In genomic region chr4:136860022-136860421, GRCm38 (mm10) we compare ENCODE assay signal across 19 mouse cellular contexts. TPM values are rescaled to one million over a fixed set of nuclear protein-coding genes. Genes with fewer than 3 reads are reported as not detected.
DNase-seq lines count a peak whose midpoint lies in the region; ATAC-seq and TF ChIP-seq lines count a peak whose summit lies in the region.
"Had no signal": no experiment of that assay in that cellular context is flagged by ENCODE, and none has a peak within 500 bp of the region (broad histone marks: within the 10 kb centered on the region; RNA-seq: fewer than 3 reads in every experiment).

No protein-coding gene starts in this region.

- ATAC-seq in hindbrain, postnatal 0 days: no peak
- ATAC-seq in hindbrain, embryonic 11.5 days (ENCODE audit: low FRiP score): no peak
- no peak for ATAC-seq in midbrain, embryonic 11.5 days (ENCODE audit: low FRiP score)
- ATAC-seq in G1E (ENCODE audit: extremely low read depth, insufficient number of reproducible peaks, low FRiP score, poor library complexity, severe bottlenecking): no peak
- ATAC-seq: forebrain, embryonic 16.5 days; intestine, embryonic 15.5 days; midbrain, embryonic 16.5 days had no signal

- no peak overlapping the region for H3K4me2 ChIP-seq in hindbrain, postnatal 0 days (ENCODE audit: low read depth, low read length)
- H3K4me2 ChIP-seq in hindbrain, embryonic 11.5 days (replicated peaks; ENCODE audit: low read depth, low read length): no peak overlapping the region
- no peak overlapping the region for H3K4me2 ChIP-seq in midbrain, embryonic 11.5 days
- H3K4me2 ChIP-seq: embryonic facial prominence, embryonic 15.5 days; intestine, embryonic 15.5 days; neural tube, embryonic 12.5 days had no signal

- 0 out of 2 replicates have a peak, but pooled peaks cover 3% of the 10 kb centered on the region for H3K4me1 ChIP-seq in hindbrain, postnatal 0 days (ENCODE audit: insufficient read depth, low read length)
- H3K4me1 ChIP-seq in hindbrain, embryonic 11.5 days (replicated peaks; ENCODE audit: control insufficient read depth, insufficient read depth, low read length): peaks cover 17% of the 10 kb centered on the region
- H3K4me1 ChIP-seq in midbrain, embryonic 10.5 days: peaks cover 90% of the 10 kb centered on the region
- peaks cover 42% of the 10 kb centered on the region for H3K4me1 ChIP-seq in midbrain, embryonic 11.5 days (ENCODE audit: control insufficient read depth, insufficient read depth, low read length)
- no peaks in the 10 kb centered on the region for H3K4me1 ChIP-seq in G1E (ENCODE audit: insufficient read depth, low read depth, low read length)
- no peaks in the 10 kb centered on the region; the same call in 1 of the 2 replicates for H3K4me1 ChIP-seq in small intestine, adult 2 months (ENCODE audit: control insufficient read depth, insufficient read depth, insufficient read length, low read length)

- TF ChIP-seq POLR2A in small intestine, adult 2 months (IDR thresholded peaks at IDR 0.05; ENCODE audit: low read depth, low read length): no peak

- no peak overlapping the region for H3K9ac ChIP-seq in hindbrain, postnatal 0 days (replicated peaks; ENCODE audit: low read length)
- no peak overlapping the region for H3K9ac ChIP-seq in hindbrain, embryonic 11.5 days (ENCODE audit: low read depth, low read length)
- H3K9ac ChIP-seq in midbrain, embryonic 11.5 days (ENCODE audit: low read length): no peak overlapping the region
- H3K9ac ChIP-seq: embryonic facial prominence, embryonic 15.5 days; intestine, embryonic 15.5 days; neural tube, embryonic 12.5 days had no signal

- 86% methylated on average over 7 of the region's 7 CpGs for WGBS in hindbrain, postnatal 0 days
- WGBS in hindbrain, embryonic 11.5 days: 85% methylated on average over 7 of the region's 7 CpGs
- WGBS in midbrain, embryonic 10.5 days: 83% methylated on average over 7 of the region's 7 CpGs
- 85% methylated on average over 7 of the region's 7 CpGs for WGBS in midbrain, embryonic 11.5 days
- 87% methylated on average over 7 of the region's 7 CpGs for WGBS in small intestine, adult 2 months

- peak; percentile 39 for TF ChIP-seq CTCF in hindbrain, postnatal 0 days (IDR thresholded peaks at IDR 0.05; ENCODE audit: low read depth)
- peak; percentile 30 for TF ChIP-seq CTCF in G1E (IDR thresholded peaks at IDR 0.05; ENCODE audit: low read depth, low read length)
- peak; percentile 36; the same call in 1 of the 2 replicates for TF ChIP-seq CTCF in small intestine, adult 2 months (IDR thresholded peaks at IDR 0.05; ENCODE audit: extremely low read depth, insufficient read length, insufficient replicate concordance, low read depth, low read length)

- no peaks in the 10 kb centered on the region for H3K9me3 ChIP-seq in hindbrain, postnatal 0 days (ENCODE audit: low read length)
- no peaks in the 10 kb centered on the region for H3K9me3 ChIP-seq in hindbrain, embryonic 11.5 days (ENCODE audit: control insufficient read depth, low read length)
- H3K9me3 ChIP-seq in midbrain, embryonic 10.5 days (replicated peaks): no peaks in the 10 kb centered on the region
- H3K9me3 ChIP-seq in midbrain, embryonic 11.5 days (ENCODE audit: control insufficient read depth, low read length): no peaks in the 10 kb centered on the region
- no peaks in the 10 kb centered on the region for H3K9me3 ChIP-seq in G1E (replicated peaks)
- H3K9me3 ChIP-seq: embryonic facial prominence, embryonic 15.5 days; heart, embryonic 10.5 days; intestine, embryonic 15.5 days; neural tube, embryonic 12.5 days had no signal

- DNase-seq in hindbrain, postnatal 0 days (ENCODE audit: low spot score): no peak
- no peak for DNase-seq in hindbrain, embryonic 11.5 days (ENCODE audit: low spot score)
- no peak for DNase-seq in midbrain, embryonic 10.5 days (ENCODE audit: low spot score)
- no peak for DNase-seq in midbrain, embryonic 11.5 days (ENCODE audit: low spot score, missing footprints)
- no peak for DNase-seq in G1E (ENCODE audit: low spot score)
- no peak for DNase-seq in frontal cortex, postnatal 10 days (ENCODE audit: low spot score in 2 of 2)
- DNase-seq: adrenal gland, postnatal 14 days; gastrocnemius, postnatal 10 days; heart, postnatal 4 days; kidney, postnatal 4 days; lung, postnatal 36 days; right cerebral cortex, postnatal 4 days had no signal

- H3K4me3 ChIP-seq in hindbrain, postnatal 0 days (ENCODE audit: low read length): no peak overlapping the region
- no peak overlapping the region for H3K4me3 ChIP-seq in hindbrain, embryonic 11.5 days (ENCODE audit: low read depth, low read length)
- H3K4me3 ChIP-seq in midbrain, embryonic 10.5 days: no peak overlapping the region
- no peak overlapping the region for H3K4me3 ChIP-seq in midbrain, embryonic 11.5 days (ENCODE audit: low read depth, low read length)
- no peak overlapping the region for H3K4me3 ChIP-seq in G1E (ENCODE audit: low read depth, low read length)
- H3K4me3 ChIP-seq in small intestine, adult 2 months (ENCODE audit: low read depth, low read length): no peak overlapping the region
- H3K4me3 ChIP-seq: embryonic facial prominence, embryonic 15.5 days; heart, embryonic 10.5 days; intestine, embryonic 15.5 days; neural tube, embryonic 12.5 days had no signal

- no peak overlapping the region for H3K27ac ChIP-seq in hindbrain, postnatal 0 days
- H3K27ac ChIP-seq in hindbrain, embryonic 11.5 days (ENCODE audit: low read depth, low read length): no peak overlapping the region
- H3K27ac ChIP-seq in midbrain, embryonic 10.5 days (replicated peaks): peak overlapping the region; percentile 93
- H3K27ac ChIP-seq in midbrain, embryonic 11.5 days (ENCODE audit: low read depth, low read length): no peak overlapping the region; the same call in 1 of the 2 replicates
- no peak overlapping the region for H3K27ac ChIP-seq in small intestine, adult 2 months (ENCODE audit: insufficient read depth, low read depth, low read length)
- H3K27ac ChIP-seq: embryonic facial prominence, embryonic 15.5 days; heart, embryonic 10.5 days; intestine, embryonic 15.5 days; neural tube, embryonic 12.5 days had no signal

- H3K27me3 ChIP-seq in hindbrain, postnatal 0 days (ENCODE audit: insufficient read depth, low read length): no peaks in the 10 kb centered on the region
- no peaks in the 10 kb centered on the region for H3K27me3 ChIP-seq in hindbrain, embryonic 11.5 days (ENCODE audit: control insufficient read depth, insufficient read depth, low read length)
- peaks cover 10% of the 10 kb centered on the region; the same call in 1 of the 2 replicates for H3K27me3 ChIP-seq in midbrain, embryonic 10.5 days (ENCODE audit: low read depth, poor library complexity, severe bottlenecking)
- no peaks in the 10 kb centered on the region for H3K27me3 ChIP-seq in midbrain, embryonic 11.5 days (ENCODE audit: control insufficient read depth, insufficient read depth, low read length)
- peaks cover under 1% of the 10 kb centered on the region; the same call in 1 of the 2 replicates for H3K27me3 ChIP-seq in G1E (ENCODE audit: insufficient read depth, low read length)
- no peaks in the 10 kb centered on the region for H3K27me3 ChIP-seq in small intestine, adult 2 months (ENCODE audit: control insufficient read depth, insufficient read depth, low read length)
- H3K27me3 ChIP-seq: neural tube, embryonic 12.5 days had no signal

- no peaks in the 10 kb centered on the region for H3K36me3 ChIP-seq in hindbrain, postnatal 0 days (ENCODE audit: insufficient read depth, low read length)
- H3K36me3 ChIP-seq in hindbrain, embryonic 11.5 days (ENCODE audit: control insufficient read depth, insufficient read depth, low read length): no peaks in the 10 kb centered on the region
- H3K36me3 ChIP-seq in midbrain, embryonic 10.5 days: no peaks in the 10 kb centered on the region
- no peaks in the 10 kb centered on the region for H3K36me3 ChIP-seq in midbrain, embryonic 11.5 days (ENCODE audit: control insufficient read depth, insufficient read depth, low read length)
- no peaks in the 10 kb centered on the region for H3K36me3 ChIP-seq in G1E (replicated peaks)
- no peaks in the 10 kb centered on the region for H3K36me3 ChIP-seq in small intestine, adult 2 months (ENCODE audit: control insufficient read depth, insufficient read depth, low read length)
- H3K36me3 ChIP-seq: embryonic facial prominence, embryonic 15.5 days; heart, embryonic 10.5 days; intestine, embryonic 15.5 days; neural tube, embryonic 12.5 days had no signal

RNA-seq across cellular contexts. Expression of gene Ephb2, which starts 24.2 kb away (rescaled TPM):
- total RNA-seq in hindbrain, postnatal 0 days (2014; rRNA removed): 136 and 150 TPM in 2 replicates
- 12.6 and 13.0 TPM in 2 replicates for polyA plus RNA-seq in hindbrain, postnatal 0 days (2015; fragmentation: Nextera tagmentation; extraction: Ambion mirVana)
- polyA plus RNA-seq in hindbrain, embryonic 11.5 days (2014; fragmentation: Nextera tagmentation; extraction: Ambion mirVana): 18.5 and 20.1 TPM in 2 replicates
- polyA plus RNA-seq in midbrain, embryonic 10.5 days (2016; fragmentation: Nextera tagmentation; extraction: Ambion mirVana): 15.6 and 20.9 TPM in 2 replicates
- 28.8 and 33.7 TPM in 2 replicates for polyA plus RNA-seq in midbrain, embryonic 11.5 days (2014; fragmentation: Nextera tagmentation; extraction: Ambion mirVana)
- total RNA-seq in G1E (2014; fragmentation: Nextera tagmentation) (0.05 and 0.08 TPM in 2 replicates), G1E (2017) (0.12 and 0.33 TPM in 2 replicates)
- 0.34 and 0.36 TPM in 2 replicates for polyA plus RNA-seq in G1E (2012)
- polyA plus RNA-seq in small intestine, adult 2 months (2012; rRNA removed): 32.1 and 57.6 TPM in 2 replicates

RNA-seq across cellular contexts. Expression of gene C1qb, which starts 26.0 kb away (rescaled TPM):
- 65.5 and 72.0 TPM in 2 replicates for total RNA-seq in hindbrain, postnatal 0 days (2014; rRNA removed)
- polyA plus RNA-seq in hindbrain, postnatal 0 days (2015; fragmentation: Nextera tagmentation; extraction: Ambion mirVana): 75.8 and 79.7 TPM in 2 replicates
- polyA plus RNA-seq in hindbrain, embryonic 11.5 days (2014; fragmentation: Nextera tagmentation; extraction: Ambion mirVana): 34.4 and 40.3 TPM in 2 replicates
- 20.6 and 32.4 TPM in 2 replicates for polyA plus RNA-seq in midbrain, embryonic 10.5 days (2016; fragmentation: Nextera tagmentation; extraction: Ambion mirVana)
- polyA plus RNA-seq in midbrain, embryonic 11.5 days (2014; fragmentation: Nextera tagmentation; extraction: Ambion mirVana): 31.5 and 34.7 TPM in 2 replicates
- total RNA-seq in G1E (2014; fragmentation: Nextera tagmentation) (not detected in 2 replicates), G1E (2017) (0.16 TPM in 1 of 2 replicates, not detected in the other)
- polyA plus RNA-seq in G1E (2012): 0.09 TPM in 1 of 2 replicates, not detected in the other
- 58.9 and 71.3 TPM in 2 replicates for polyA plus RNA-seq in small intestine, adult 2 months (2012; rRNA removed)

RNA-seq across cellular contexts. Expression of gene C1qc, which starts 32.8 kb away (rescaled TPM):
- 71.8 and 90.1 TPM in 2 replicates for total RNA-seq in hindbrain, postnatal 0 days (2014; rRNA removed)
- polyA plus RNA-seq in hindbrain, postnatal 0 days (2015; fragmentation: Nextera tagmentation; extraction: Ambion mirVana): 47.1 and 48.3 TPM in 2 replicates
- 17.7 and 19.2 TPM in 2 replicates for polyA plus RNA-seq in hindbrain, embryonic 11.5 days (2014; fragmentation: Nextera tagmentation; extraction: Ambion mirVana)
- polyA plus RNA-seq in midbrain, embryonic 10.5 days (2016; fragmentation: Nextera tagmentation; extraction: Ambion mirVana): 7.1 and 12.9 TPM in 2 replicates
- 17.7 and 18.9 TPM in 2 replicates for polyA plus RNA-seq in midbrain, embryonic 11.5 days (2014; fragmentation: Nextera tagmentation; extraction: Ambion mirVana)
- total RNA-seq in G1E (2014; fragmentation: Nextera tagmentation) (not detected in 2 replicates), G1E (2017) (0.49 TPM in 1 of 2 replicates, not detected in the other)
- 0.04 and 0.07 TPM in 2 replicates for polyA plus RNA-seq in G1E (2012)
- 82.5 and 108 TPM in 2 replicates for polyA plus RNA-seq in small intestine, adult 2 months (2012; rRNA removed)

RNA-seq across cellular contexts. Expression of gene C1qa, which starts 38.6 kb away (rescaled TPM):
- 49.6 and 55.4 TPM in 2 replicates for total RNA-seq in hindbrain, postnatal 0 days (2014; rRNA removed)
- polyA plus RNA-seq in hindbrain, postnatal 0 days (2015; fragmentation: Nextera tagmentation; extraction: Ambion mirVana): 48.4 and 49.9 TPM in 2 replicates
- 14.3 and 15.2 TPM in 2 replicates for polyA plus RNA-seq in hindbrain, embryonic 11.5 days (2014; fragmentation: Nextera tagmentation; extraction: Ambion mirVana)
- 4.9 and 9.1 TPM in 2 replicates for polyA plus RNA-seq in midbrain, embryonic 10.5 days (2016; fragmentation: Nextera tagmentation; extraction: Ambion mirVana)
- 14.3 and 15.3 TPM in 2 replicates for polyA plus RNA-seq in midbrain, embryonic 11.5 days (2014; fragmentation: Nextera tagmentation; extraction: Ambion mirVana)
- total RNA-seq in G1E (2014; fragmentation: Nextera tagmentation) (7.4 TPM in 1 of 2 replicates, not detected in the other), G1E (2017) (not detected in 2 replicates)
- not detected in 2 replicates for polyA plus RNA-seq in G1E (2012)
- polyA plus RNA-seq in small intestine, adult 2 months (2012; rRNA removed): 35.1 and 55.8 TPM in 2 replicates

Comparison
In these comparisons a context has a peak if more than half of its experiments do, and no peak if none do; other contexts are left out.
1. RNA of gene C1qb, which starts 26.0 kb away (polyA plus RNA-seq): 75.8 to 79.7 TPM in hindbrain, postnatal 0 days, 58.9 to 71.3 TPM in small intestine, adult 2 months, 34.4 to 40.3 TPM in hindbrain, embryonic 11.5 days, 31.5 to 34.7 TPM in midbrain, embryonic 11.5 days and 20.6 to 32.4 TPM in midbrain, embryonic 10.5 days; 0.09 TPM in G1E; every median in the first group is over 10 times any median in the second.
2. Peak in every context shown above with its lines, with median percentiles within 50 percentile points of each other: CTCF ChIP-seq.